Mouse (Mus musculus): ENCODE measurements around the gene Mpi. TPM values are rescaled to one million over a fixed set of nuclear protein-coding genes. Genes with fewer than 3 reads are reported as not detected.

Gene Mpi
- total RNA-seq, 2 experiments from 2014 or later = 6.6 to 13.5 TPM

DNA sequence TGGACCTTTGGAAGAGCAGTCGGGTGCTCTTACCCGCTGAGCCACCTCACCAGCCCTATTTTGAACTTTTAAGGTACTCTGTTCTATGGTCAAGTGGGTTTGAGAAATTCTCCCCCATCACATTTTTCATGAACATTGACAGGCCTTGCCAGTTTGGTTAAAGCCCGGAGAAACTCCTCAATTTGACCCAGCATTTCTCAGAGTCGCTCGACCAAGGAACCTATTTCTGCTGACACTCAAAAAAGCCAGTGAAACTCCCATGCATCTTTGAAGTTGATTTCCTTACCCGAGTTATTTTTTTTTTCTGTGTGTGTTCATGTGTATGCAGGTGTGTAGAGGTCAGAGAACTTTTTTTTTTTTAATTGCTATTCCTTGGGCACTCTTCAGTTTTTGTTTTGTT is 12.0 kb upstream of the Mpi start:
- ATAC-seq (replicated peaks; ENCODE audit: low FRiP score, low TSS enrichment, poor library complexity, severe bottlenecking) = no peak

- no peak for ATAC-seq (replicated peaks; ENCODE audit: low FRiP score, low TSS enrichment, poor library complexity, severe bottlenecking)
These were observed 10.4 kb upstream of the Mpi start for GRCm38 (mm10) chr9:57562896-57563372.

DNA sequence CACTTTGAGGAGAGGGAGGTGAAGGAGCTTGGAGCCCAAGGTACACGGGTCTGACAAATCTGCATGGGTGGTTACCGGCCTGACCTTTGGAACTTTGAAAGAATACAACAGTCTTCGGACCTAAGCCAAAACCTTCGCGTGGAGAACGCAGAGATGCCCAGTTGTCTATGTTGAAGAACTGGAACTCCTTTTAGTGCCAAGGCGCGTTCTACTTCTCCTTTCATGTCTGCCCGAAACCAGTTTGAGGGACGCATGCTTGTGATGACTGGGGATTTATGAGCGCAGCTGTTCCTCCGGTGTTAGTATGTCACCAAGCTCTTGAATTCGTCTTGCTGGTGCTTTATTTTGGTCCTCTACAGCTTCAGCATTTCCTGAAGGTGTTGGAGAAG is 9.1 kb upstream of the Mpi start:
- ATAC-seq (replicated peaks; ENCODE audit: low FRiP score, low TSS enrichment, poor library complexity, severe bottlenecking) = no peak

DNA sequence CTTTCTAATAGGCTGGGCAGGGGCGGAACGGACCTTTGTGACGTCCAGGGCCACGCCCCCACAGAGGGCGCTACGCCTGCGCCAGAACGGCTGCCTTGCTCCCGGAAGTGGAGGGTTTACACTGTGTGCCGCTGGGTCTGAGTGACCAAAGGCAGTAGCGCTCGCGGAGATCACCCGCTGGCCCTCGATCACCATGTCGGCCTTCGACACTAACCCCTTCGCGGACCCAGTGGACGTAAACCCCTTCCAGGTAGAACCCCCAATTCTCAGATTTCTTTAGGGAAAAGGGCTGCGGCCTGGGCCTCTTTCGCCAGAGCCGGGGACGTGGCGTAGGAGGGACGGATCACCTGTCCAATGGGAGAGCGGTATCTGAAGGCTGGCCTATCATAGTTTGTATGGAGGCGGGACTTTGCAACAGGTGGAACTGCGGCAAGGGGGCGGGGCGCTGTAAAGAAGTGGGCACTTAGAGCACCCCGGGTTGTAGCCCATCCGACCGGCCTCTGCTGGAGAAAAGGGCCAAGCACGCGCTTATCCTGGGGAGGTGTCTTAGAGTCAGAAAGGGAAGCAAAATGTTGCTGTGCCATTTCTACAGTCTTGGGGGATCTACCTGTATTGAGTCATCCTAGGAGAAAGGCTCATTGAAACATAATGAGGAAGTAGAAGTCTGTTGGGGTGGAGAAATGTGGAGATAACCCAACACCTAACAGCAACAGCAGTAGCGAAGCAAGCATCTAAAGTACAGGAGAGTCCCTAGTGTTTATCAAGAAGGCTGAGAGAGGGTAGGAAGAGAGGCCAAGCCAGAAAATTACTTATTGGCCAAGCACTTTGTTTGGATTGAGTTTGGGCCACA is 8.5 kb upstream of the Mpi start, which contains the start of gene Scamp2:
TSS of gene Scamp2 (plus strand) at position 83 of the 850 bp plus-strand sequence.
- ATAC-seq (replicated peaks; ENCODE audit: low FRiP score, low TSS enrichment, poor library complexity, severe bottlenecking) = peak; percentile 99

- 0 out of 2 replicates have a peak, but pooled peaks have one; percentile 11 for ATAC-seq (replicated peaks; ENCODE audit: low FRiP score, low TSS enrichment, poor library complexity, severe bottlenecking)
These were observed 7.7 kb upstream of the Mpi start for GRCm38 (mm10) chr9:57560263-57560662.

GRCm38 (mm10) chr9:57559568-57559967 is 7.0 kb upstream of the Mpi start:
- no peak for ATAC-seq (replicated peaks; ENCODE audit: low FRiP score, low TSS enrichment, poor library complexity, severe bottlenecking)

- ATAC-seq (replicated peaks; ENCODE audit: low FRiP score, low TSS enrichment, poor library complexity, severe bottlenecking) = no peak
These were observed 6.1 kb upstream of the Mpi start for GRCm38 (mm10) chr9:57558625-57559024.

- ATAC-seq (replicated peaks; ENCODE audit: low FRiP score, low TSS enrichment, poor library complexity, severe bottlenecking) = no peak
These were observed 4.7 kb upstream of the Mpi start for GRCm38 (mm10) chr9:57557215-57557614.

- ATAC-seq (replicated peaks; ENCODE audit: low FRiP score, low TSS enrichment, poor library complexity, severe bottlenecking) = no peak
These were observed 2.2 kb upstream of the Mpi start for GRCm38 (mm10) chr9:57554753-57555152.

DNA sequence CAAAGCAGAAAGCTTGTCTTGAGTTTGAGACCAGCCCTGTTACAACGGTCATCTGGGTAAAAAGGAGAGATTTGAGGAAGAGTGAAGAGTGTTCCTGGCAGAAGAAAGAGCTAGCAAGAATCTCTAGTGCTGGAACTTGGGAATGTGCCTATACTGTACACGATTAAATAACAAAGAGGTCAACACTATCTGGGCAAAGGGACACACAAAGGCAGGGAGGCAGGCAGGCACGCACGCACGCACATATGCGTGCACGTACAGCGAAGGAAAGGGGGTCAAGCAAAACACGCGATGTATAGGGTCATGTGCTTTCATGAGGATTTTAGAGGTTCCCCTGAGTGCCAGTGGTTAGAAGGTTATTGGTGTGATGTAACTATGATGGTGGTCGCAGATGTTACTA is 556 bp upstream of the Mpi start:
- ATAC-seq (replicated peaks; ENCODE audit: low FRiP score, low TSS enrichment, poor library complexity, severe bottlenecking) = no peak

- ATAC-seq (replicated peaks; ENCODE audit: low FRiP score, low TSS enrichment, poor library complexity, severe bottlenecking) = no peak
These were observed 2.3 kb downstream of the Mpi start for GRCm38 (mm10) chr9:57550126-57550862.

DNA sequence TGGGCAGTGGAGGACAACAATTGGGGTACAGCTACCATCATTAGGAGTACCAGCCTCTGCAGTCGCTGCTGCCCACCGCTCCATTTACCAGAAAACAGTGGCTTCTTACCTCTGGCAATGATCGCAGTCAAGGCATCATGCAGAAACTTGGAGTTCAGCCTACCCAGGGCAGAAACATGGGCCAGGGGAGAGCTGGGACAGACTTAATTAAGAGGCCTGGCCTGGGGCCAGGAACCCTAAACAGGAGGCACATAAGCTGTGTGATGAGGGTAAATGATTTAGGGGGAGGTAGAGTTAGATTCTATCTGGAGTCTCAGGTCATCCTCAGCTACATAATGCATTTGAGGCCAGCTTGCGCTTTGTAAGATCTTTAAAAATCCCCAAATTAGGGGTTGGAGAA is 3.4 kb downstream of the Mpi start:
- no peak for ATAC-seq (replicated peaks; ENCODE audit: low FRiP score, low TSS enrichment, poor library complexity, severe bottlenecking)

DNA sequence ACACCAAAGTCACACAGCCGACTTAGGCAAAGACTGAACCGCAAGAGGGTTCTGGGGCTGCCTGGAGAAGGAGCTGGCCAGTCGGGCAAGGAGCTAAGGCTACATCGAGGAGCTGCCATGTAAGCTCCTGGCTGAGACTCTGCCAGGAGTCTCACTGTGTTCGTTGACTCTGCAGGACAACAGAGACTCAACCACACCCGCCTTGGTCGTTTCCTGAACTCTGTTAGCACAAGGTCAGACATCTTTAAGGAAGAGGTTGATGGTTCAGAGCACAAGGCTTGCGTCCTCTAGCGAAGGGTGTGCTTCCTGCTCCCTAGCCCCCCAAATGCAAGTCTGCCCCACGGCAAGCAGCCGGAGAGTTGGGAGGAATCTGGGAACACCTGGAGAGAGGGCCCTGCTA is 4.7 kb downstream of the Mpi start:
- no peak for ATAC-seq (replicated peaks; ENCODE audit: low FRiP score, low TSS enrichment, poor library complexity, severe bottlenecking)

DNA sequence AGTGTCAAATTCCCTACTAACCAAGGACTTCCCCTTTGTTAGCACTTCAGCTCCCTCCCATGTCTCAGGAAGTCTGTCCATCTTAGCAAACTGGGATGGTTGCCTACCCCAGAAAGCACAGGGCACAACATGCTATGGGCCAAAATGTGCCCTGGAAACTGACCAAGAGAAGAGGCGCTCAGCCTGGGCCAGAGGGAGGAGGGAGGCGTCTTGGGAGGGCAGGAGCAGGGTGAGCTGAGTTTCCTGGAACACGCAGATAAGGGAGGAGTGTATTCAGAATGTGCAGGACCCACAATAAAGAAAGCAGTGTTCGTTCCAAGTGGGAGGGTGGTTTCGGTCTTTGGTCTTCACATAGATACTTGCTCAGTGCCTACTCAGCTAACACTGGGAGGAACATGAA is 5.3 kb downstream of the Mpi start:
- peak; percentile 75 for ATAC-seq (replicated peaks; ENCODE audit: low FRiP score, low TSS enrichment, poor library complexity, severe bottlenecking)

DNA sequence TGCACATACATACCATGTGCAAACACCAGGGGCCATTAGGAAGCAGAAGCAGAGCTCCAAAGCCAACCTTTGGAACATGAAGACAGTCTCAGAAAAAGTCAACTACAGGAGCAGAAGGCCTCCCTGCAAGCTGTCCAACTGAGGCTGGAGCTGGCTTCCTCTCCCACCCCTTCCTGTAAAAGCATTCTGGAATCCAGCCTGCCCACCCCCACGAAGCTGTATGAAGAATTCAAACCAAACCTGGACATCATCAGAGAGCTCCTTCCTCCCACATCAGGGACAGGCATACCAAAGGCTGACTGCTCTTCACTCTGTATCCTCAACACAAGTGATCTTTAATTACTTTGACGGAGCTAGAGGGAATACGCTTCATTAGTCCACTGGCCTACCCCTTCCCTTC is 8.6 kb downstream of the Mpi start:
- no peak for ATAC-seq (replicated peaks; ENCODE audit: low FRiP score, low TSS enrichment, poor library complexity, severe bottlenecking)

DNA sequence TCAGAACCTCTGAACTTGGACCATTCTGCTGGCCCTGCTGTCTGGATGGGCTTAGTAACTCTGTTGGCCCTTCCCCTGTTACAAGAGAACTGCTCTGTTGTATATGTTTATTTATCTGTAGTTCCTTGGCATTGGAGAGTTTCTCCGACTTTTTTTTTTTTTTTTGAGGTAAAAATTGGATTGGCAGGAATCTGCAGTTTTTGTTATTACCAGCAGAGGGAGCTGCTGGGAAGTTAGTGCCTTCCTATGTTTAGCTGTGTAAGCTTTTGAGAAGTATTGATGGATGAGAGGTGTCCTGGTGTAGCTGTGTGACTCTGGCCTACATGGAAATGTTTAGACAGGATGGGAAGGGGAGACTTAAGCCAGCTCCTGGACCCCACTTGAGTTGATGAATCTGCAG is 11.3 kb downstream of the Mpi start:
- ATAC-seq (replicated peaks; ENCODE audit: low FRiP score, low TSS enrichment, poor library complexity, severe bottlenecking) = 0 out of 2 replicates have a peak, but pooled peaks have one; percentile 23

GRCm38 (mm10) chr9:57539550-57539949 is 13.0 kb downstream of the Mpi start:
- ATAC-seq (replicated peaks; ENCODE audit: low FRiP score, low TSS enrichment, poor library complexity, severe bottlenecking) = no peak

GRCm38 (mm10) chr9:57537728-57538181 is 14.8 kb downstream of the Mpi start:
- no peak for ATAC-seq (replicated peaks; ENCODE audit: low FRiP score, low TSS enrichment, poor library complexity, severe bottlenecking)

DNA sequence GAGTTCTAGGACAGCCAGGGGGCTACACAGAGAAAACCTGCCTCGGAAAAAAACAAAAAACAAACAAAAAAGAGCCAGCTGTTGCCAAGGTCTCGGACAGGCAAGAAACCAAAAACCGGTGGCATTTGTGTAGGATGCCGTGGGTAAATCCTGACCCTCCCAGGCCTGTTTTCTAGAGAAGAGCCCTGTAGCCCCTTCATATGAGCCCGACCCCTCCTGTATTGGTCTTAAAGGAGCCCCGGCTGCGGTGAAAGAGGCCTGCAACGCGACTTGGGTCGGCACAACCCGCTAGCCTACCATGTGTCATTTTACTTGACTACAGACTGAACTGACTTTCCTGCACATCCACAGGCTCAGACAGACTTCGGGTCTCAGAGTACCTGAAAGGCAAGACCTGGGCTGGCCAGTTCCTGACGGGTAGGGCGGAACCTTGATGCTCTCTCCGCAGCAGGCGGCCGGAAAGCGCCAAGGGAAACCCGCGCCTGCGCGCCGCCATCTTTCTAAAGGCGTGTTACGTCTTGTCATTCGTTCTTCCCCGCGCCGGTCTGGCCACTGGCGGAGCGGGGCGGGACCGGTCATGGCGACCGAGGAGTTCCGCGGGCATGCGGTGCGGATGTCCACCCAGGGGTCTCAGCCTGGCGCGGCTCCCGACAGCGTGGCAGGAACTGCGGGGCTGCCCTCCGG is 15.4 kb downstream of the Mpi start, which contains the start of gene Fam219b:
TSS of gene Fam219b (plus strand) at position 485 of the 684 bp plus-strand sequence.
- ATAC-seq (replicated peaks; ENCODE audit: low FRiP score, low TSS enrichment, poor library complexity, severe bottlenecking) = peak; percentile 93

DNA sequence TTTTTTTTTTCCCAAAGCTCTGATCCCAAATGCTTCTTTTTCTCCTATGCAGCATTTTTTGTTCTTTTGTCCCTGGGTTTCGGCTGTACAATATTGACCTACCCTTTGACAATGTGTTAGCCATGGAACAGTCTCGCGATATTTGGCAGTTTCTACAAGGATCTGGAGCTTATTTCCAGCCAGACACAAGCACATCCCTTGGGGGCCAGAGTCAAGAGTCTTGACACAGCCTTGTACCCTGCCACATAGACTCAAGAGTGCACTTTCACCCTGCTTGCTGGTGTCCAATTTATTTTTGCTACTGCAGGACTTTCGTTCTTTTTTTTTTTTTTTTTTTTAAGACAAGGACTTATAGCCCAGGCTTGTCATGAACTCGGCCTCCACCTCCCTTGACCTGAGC is 16.2 kb downstream of the Mpi start:
- ATAC-seq (replicated peaks; ENCODE audit: low FRiP score, low TSS enrichment, poor library complexity, severe bottlenecking) = no peak
